Mouse (Mus musculus): ENCODE measurements at regions not wholly inside any gene's neighbourhood (a gene's known extent, or its start where the extent isn't known, plus 50 kb on each side); places are given as distances from the start of the nearest gene placed in this dataset.

GRCm38 (mm10) chr5:73872641-73873421, 195.4 kb downstream of the Usp46 start:
- no peak for DNase-seq (ENCODE audit: low spot score in 2 of 2)

GRCm38 (mm10) chr5:73874770-73875169, 193.5 kb downstream of the Usp46 start:
- no peak for DNase-seq (ENCODE audit: low spot score in 2 of 2)

GRCm38 (mm10) chr5:73875847-73876246, 192.4 kb downstream of the Usp46 start:
- no peak for DNase-seq (ENCODE audit: low spot score in 2 of 2)

GRCm38 (mm10) chr5:73880936-73881335, 187.3 kb downstream of the Usp46 start:
- no peak for DNase-seq (ENCODE audit: low spot score in 2 of 2)

- DNase-seq (ENCODE audit: low spot score in 2 of 2): peak in 1 of 2 experiments; percentile 48
Observed at GRCm38 (mm10) chr5:73881941-73882340, 186.3 kb downstream of the Usp46 start.

- DNase-seq (ENCODE audit: low spot score in 2 of 2): no peak
Observed at GRCm38 (mm10) chr5:73884998-73885397, 183.2 kb downstream of the Usp46 start.

GRCm38 (mm10) chr5:73885691-73886090, 182.5 kb downstream of the Usp46 start:
- DNase-seq (ENCODE audit: low spot score in 2 of 2): no peak

GRCm38 (mm10) chr5:73887306-73887958, 180.8 kb downstream of the Usp46 start:
- DNase-seq (ENCODE audit: low spot score in 2 of 2): no peak

GRCm38 (mm10) chr5:73888391-73888790, 179.8 kb downstream of the Usp46 start:
- DNase-seq (ENCODE audit: low spot score in 2 of 2): no peak

GRCm38 (mm10) chr5:73889342-73889741, 178.9 kb downstream of the Usp46 start:
- no peak for DNase-seq (ENCODE audit: low spot score in 2 of 2)

GRCm38 (mm10) chr5:73890942-73891341, 177.3 kb downstream of the Usp46 start:
- DNase-seq (ENCODE audit: low spot score in 2 of 2): no peak

GRCm38 (mm10) chr5:73891606-73892005, 176.6 kb downstream of the Usp46 start:
- DNase-seq (ENCODE audit: low spot score in 2 of 2): no peak

GRCm38 (mm10) chr5:73892440-73893225, 175.6 kb downstream of the Usp46 start:
- no peak for DNase-seq (ENCODE audit: low spot score in 2 of 2)

GRCm38 (mm10) chr5:73895186-73895585, 173.0 kb downstream of the Usp46 start:
- no peak for DNase-seq (ENCODE audit: low spot score in 2 of 2)

GRCm38 (mm10) chr5:73896785-73897184, 171.4 kb downstream of the Usp46 start:
- DNase-seq (ENCODE audit: low spot score in 2 of 2): no peak

- DNase-seq (ENCODE audit: low spot score in 2 of 2): no peak
Observed at GRCm38 (mm10) chr5:73901651-73902050, 166.6 kb downstream of the Usp46 start.

- no peak for DNase-seq (ENCODE audit: low spot score in 2 of 2)
Observed at GRCm38 (mm10) chr5:73902470-73903218, 165.6 kb downstream of the Usp46 start.

- no peak for DNase-seq (ENCODE audit: low spot score in 2 of 2)
Observed at GRCm38 (mm10) chr5:73903219-73903570, 165.0 kb downstream of the Usp46 start.

GRCm38 (mm10) chr5:73904146-73904811, 164.0 kb downstream of the Usp46 start:
- DNase-seq (ENCODE audit: low spot score in 2 of 2): no peak

- no peak for DNase-seq (ENCODE audit: low spot score in 2 of 2)
Observed at GRCm38 (mm10) chr5:73912149-73912548, 156.1 kb downstream of the Usp46 start.

- DNase-seq (ENCODE audit: low spot score in 2 of 2): no peak
Observed at GRCm38 (mm10) chr5:73913116-73913515, 155.1 kb downstream of the Usp46 start.
